Mouse (Mus musculus): ENCODE results near the gene Trim24. TPM values are rescaled to one million over a fixed set of nuclear protein-coding genes. Genes with fewer than 3 reads are reported as not detected.
"Not testable (repeated sequence)": the region's sequence is repeated elsewhere in the genome, so short reads cannot be mapped to it uniquely, and the experiment has no call there.

Trim24 gene
- polyA plus RNA-seq, 1 experiment from 2014 or later = 14.3 TPM

- H3K9ac ChIP-seq (ENCODE audit: low read depth, low read length) = no peak overlapping the region
- no peaks in the 10 kb centered on the region for H3K27me3 ChIP-seq (ENCODE audit: insufficient read depth, low read length)
- DNase-seq (ENCODE audit: low spot score) (no peak), ATAC-seq (replicated peaks; ENCODE audit: low FRiP score, low read depth) (no peak)
- H3K4me2 ChIP-seq (ENCODE audit: low read length) = no peak overlapping the region
- H3K4me1 ChIP-seq (replicated peaks; ENCODE audit: insufficient read depth, low read length) = no peaks in the 10 kb centered on the region
- H3K4me3 ChIP-seq (replicated peaks; ENCODE audit: low read depth, low read length) = no peak overlapping the region
- H3K27ac ChIP-seq = no peak overlapping the region
- H3K9me3 ChIP-seq (replicated peaks; ENCODE audit: low read length) = no peaks in the 10 kb centered on the region
- H3K36me3 ChIP-seq (ENCODE audit: insufficient read depth, low read length) = no peaks in the 10 kb centered on the region
- no peak for TF ChIP-seq CTCF (IDR thresholded peaks at IDR 0.05; ENCODE audit: low read depth)
Observed at GRCm38 (mm10) chr6:37829631-37830030, 41.0 kb upstream of the Trim24 start.

GRCm38 (mm10) chr6:37833691-37834090 lies 36.9 kb upstream of the Trim24 start:
- no peak for DNase-seq (ENCODE audit: low spot score)
- no peak overlapping the region for H3K4me2 ChIP-seq (ENCODE audit: low read length)
- no peak overlapping the region for H3K27ac ChIP-seq
- H3K36me3 ChIP-seq (ENCODE audit: insufficient read depth, low read length) = no peaks in the 10 kb centered on the region
- no peak overlapping the region for H3K9ac ChIP-seq (ENCODE audit: low read depth, low read length)
- H3K4me1 ChIP-seq (replicated peaks; ENCODE audit: insufficient read depth, low read length) = no peaks in the 10 kb centered on the region
- ATAC-seq (replicated peaks; ENCODE audit: low FRiP score, low read depth) = no peak
- H3K9me3 ChIP-seq (replicated peaks; ENCODE audit: low read length) = no peaks in the 10 kb centered on the region
- no peak for TF ChIP-seq CTCF (IDR thresholded peaks at IDR 0.05; ENCODE audit: low read depth)
- no peaks in the 10 kb centered on the region for H3K27me3 ChIP-seq (ENCODE audit: insufficient read depth, low read length)
- H3K4me3 ChIP-seq (replicated peaks; ENCODE audit: low read depth, low read length) = no peak overlapping the region
- WGBS = 97% methylated on average over 1 of the region's 1 CpGs

- H3K9me3 ChIP-seq (replicated peaks; ENCODE audit: low read length); DNase-seq (ENCODE audit: low spot score); H3K27me3 ChIP-seq (ENCODE audit: insufficient read depth, low read length); H3K36me3 ChIP-seq (ENCODE audit: insufficient read depth, low read length); H3K27ac ChIP-seq; H3K4me2 ChIP-seq (ENCODE audit: low read length); H3K9ac ChIP-seq (ENCODE audit: low read depth, low read length); H3K4me1 ChIP-seq (replicated peaks; ENCODE audit: insufficient read depth, low read length); H3K4me3 ChIP-seq (replicated peaks; ENCODE audit: low read depth, low read length); ATAC-seq (replicated peaks; ENCODE audit: low FRiP score, low read depth): not testable (repeated sequence)
- WGBS = 89% methylated on average over 2 of the region's 2 CpGs
Observed at GRCm38 (mm10) chr6:37836951-37837565, 33.6 kb upstream of the Trim24 start.

- WGBS = 70% methylated on average over 5 of the region's 5 CpGs
- peak; percentile 89 for ATAC-seq (replicated peaks; ENCODE audit: low FRiP score, low read depth)
Observed at GRCm38 (mm10) chr6:37842779-37843605, 27.6 kb upstream of the Trim24 start.

GRCm38 (mm10) chr6:37843647-37844273 lies 26.9 kb upstream of the Trim24 start:
- no peak for TF ChIP-seq CTCF (IDR thresholded peaks at IDR 0.05; ENCODE audit: low read depth)
- Histone ChIP-seq H3K36me3 (ENCODE audit: insufficient read depth, low read length) (no peaks in the 10 kb centered on the region), H3K4me1 (replicated peaks; ENCODE audit: insufficient read depth, low read length) (no peaks in the 10 kb centered on the region), H3K27me3 (ENCODE audit: insufficient read depth, low read length) (no peaks in the 10 kb centered on the region), H3K4me2 (ENCODE audit: low read length) (no peak overlapping the region), H3K9ac (ENCODE audit: low read depth, low read length) (no peak overlapping the region), H3K27ac (0 out of 2 replicates have a peak overlapping the region, but pooled peaks have one; percentile 36), H3K4me3 (replicated peaks; ENCODE audit: low read depth, low read length) (no peak overlapping the region), H3K9me3 (replicated peaks; ENCODE audit: low read length) (no peaks in the 10 kb centered on the region)
- ATAC-seq (replicated peaks; ENCODE audit: low FRiP score, low read depth) = no peak
- 85% methylated on average over 8 of the region's 8 CpGs for WGBS
- DNase-seq (ENCODE audit: low spot score) = no peak

More at GRCm38 (mm10) chr6:37842779-37843605, 27.6 kb upstream of the Trim24 start:
- H3K36me3 ChIP-seq (ENCODE audit: insufficient read depth, low read length) = no peaks in the 10 kb centered on the region
- H3K27me3 ChIP-seq (ENCODE audit: insufficient read depth, low read length) = no peaks in the 10 kb centered on the region
- no peak overlapping the region for H3K4me3 ChIP-seq (replicated peaks; ENCODE audit: low read depth, low read length)
- H3K4me2 ChIP-seq (ENCODE audit: low read length) = no peak overlapping the region
- no peak overlapping the region for H3K9ac ChIP-seq (ENCODE audit: low read depth, low read length)
- peak overlapping the region; percentile 66 for H3K27ac ChIP-seq
- H3K9me3 ChIP-seq (replicated peaks; ENCODE audit: low read length) = no peaks in the 10 kb centered on the region
- peak; percentile 36 for DNase-seq (ENCODE audit: low spot score)
- no peaks in the 10 kb centered on the region for H3K4me1 ChIP-seq (replicated peaks; ENCODE audit: insufficient read depth, low read length)
- no peak for TF ChIP-seq CTCF (IDR thresholded peaks at IDR 0.05; ENCODE audit: low read depth)

GRCm38 (mm10) chr6:37844947-37845346 lies 25.7 kb upstream of the Trim24 start:
- H3K27ac ChIP-seq; H3K27me3 ChIP-seq (ENCODE audit: insufficient read depth, low read length); H3K4me2 ChIP-seq (ENCODE audit: low read length); DNase-seq (ENCODE audit: low spot score); H3K36me3 ChIP-seq (ENCODE audit: insufficient read depth, low read length); H3K4me1 ChIP-seq (replicated peaks; ENCODE audit: insufficient read depth, low read length); H3K4me3 ChIP-seq (replicated peaks; ENCODE audit: low read depth, low read length); ATAC-seq (replicated peaks; ENCODE audit: low FRiP score, low read depth); H3K9ac ChIP-seq (ENCODE audit: low read depth, low read length); H3K9me3 ChIP-seq (replicated peaks; ENCODE audit: low read length): not testable (repeated sequence)
- WGBS = 77% methylated on average over 6 of the region's 6 CpGs

- not testable (repeated sequence) for H3K9ac ChIP-seq (ENCODE audit: low read depth, low read length); H3K27ac ChIP-seq; H3K4me1 ChIP-seq (replicated peaks; ENCODE audit: insufficient read depth, low read length); DNase-seq (ENCODE audit: low spot score); H3K27me3 ChIP-seq (ENCODE audit: insufficient read depth, low read length); H3K4me2 ChIP-seq (ENCODE audit: low read length); H3K9me3 ChIP-seq (replicated peaks; ENCODE audit: low read length); H3K36me3 ChIP-seq (ENCODE audit: insufficient read depth, low read length); ATAC-seq (replicated peaks; ENCODE audit: low FRiP score, low read depth); H3K4me3 ChIP-seq (replicated peaks; ENCODE audit: low read depth, low read length)
- WGBS = 89% methylated on average over 4 of the region's 4 CpGs
Observed at GRCm38 (mm10) chr6:37847531-37847930, 23.1 kb upstream of the Trim24 start.
